Mouse (Mus musculus) bone marrow macrophage, adult 2 months (primary cell): Measurements from ENCODE around the gene Nt5m. TPM values are rescaled to one million over a fixed set of nuclear protein-coding genes. Genes with fewer than 3 reads are reported as not detected.

Experiments used
- H3K27ac ChIP-seq: 2 replicates; pipeline ENCODE4 v1.5.1; 2012; ENCODE audit warnings: low read depth, low read length; ENCODE audit not compliant: insufficient read depth
- H3K4me1 ChIP-seq: 2 replicates; pipeline ENCODE4 v1.6.1; 2012; ENCODE audit warnings: low read length; ENCODE audit not compliant: control insufficient read depth, insufficient read depth
- H3K4me3 ChIP-seq: 2 replicates; pipeline ENCODE4 v1.5.1; 2012; ENCODE audit warnings: mild to moderate bottlenecking, low read length, moderate library complexity; ENCODE audit not compliant: insufficient read depth
- CTCF ChIP-seq: IDR thresholded peaks from 2 replicates; pipeline ENCODE4 v1.5.1; 2012; ENCODE audit warnings: low read depth, mild to moderate bottlenecking, low read length, moderate library complexity
- POLR2A ChIP-seq: IDR thresholded peaks from 2 replicates; pipeline ENCODE4 v1.6.1; 2012; ENCODE audit warnings: mild to moderate bottlenecking, low read depth, low read length, borderline replicate concordance
- polyA plus RNA-seq: library from polyadenylated mRNA; stranded (reverse); fragments of >200 nt; gene quantifications from 2 replicates; pipeline ENCODE4 v1.2.4, GENCODE M21; 2012; ENCODE audit not compliant: missing spikeins, insufficient read depth, insufficient read length

Nt5m gene
- polyA plus RNA-seq, 1 experiment, result 14.7 TPM

DNA sequence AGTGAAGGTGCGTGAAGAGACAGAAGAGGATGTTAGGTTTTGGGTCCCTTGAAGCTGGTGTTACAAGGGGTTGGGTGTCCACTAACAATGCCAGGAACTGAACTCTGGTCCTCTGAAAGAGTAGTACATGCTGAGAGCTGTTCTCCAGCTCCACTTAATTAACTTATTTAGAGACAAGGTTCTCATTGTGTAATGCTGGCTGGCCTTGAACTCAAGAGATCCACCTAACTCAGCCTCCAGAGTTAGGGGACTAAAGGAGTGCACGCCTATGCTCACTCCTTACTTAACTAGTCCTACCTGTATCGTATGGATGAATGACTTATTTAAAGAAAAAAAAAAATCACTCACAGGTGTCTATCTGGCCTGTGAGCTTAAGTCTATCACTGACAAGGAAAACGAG lies 821 bp upstream of the Nt5m start:
- H3K27ac ChIP-seq, result no peak overlapping the region
- TF ChIP-seq POLR2A (no peak), CTCF (no peak)
- H3K4me3 ChIP-seq, result peak overlapping the region; percentile 77
- peaks cover 12% of the 10 kb centered on the region for H3K4me1 ChIP-seq

DNA sequence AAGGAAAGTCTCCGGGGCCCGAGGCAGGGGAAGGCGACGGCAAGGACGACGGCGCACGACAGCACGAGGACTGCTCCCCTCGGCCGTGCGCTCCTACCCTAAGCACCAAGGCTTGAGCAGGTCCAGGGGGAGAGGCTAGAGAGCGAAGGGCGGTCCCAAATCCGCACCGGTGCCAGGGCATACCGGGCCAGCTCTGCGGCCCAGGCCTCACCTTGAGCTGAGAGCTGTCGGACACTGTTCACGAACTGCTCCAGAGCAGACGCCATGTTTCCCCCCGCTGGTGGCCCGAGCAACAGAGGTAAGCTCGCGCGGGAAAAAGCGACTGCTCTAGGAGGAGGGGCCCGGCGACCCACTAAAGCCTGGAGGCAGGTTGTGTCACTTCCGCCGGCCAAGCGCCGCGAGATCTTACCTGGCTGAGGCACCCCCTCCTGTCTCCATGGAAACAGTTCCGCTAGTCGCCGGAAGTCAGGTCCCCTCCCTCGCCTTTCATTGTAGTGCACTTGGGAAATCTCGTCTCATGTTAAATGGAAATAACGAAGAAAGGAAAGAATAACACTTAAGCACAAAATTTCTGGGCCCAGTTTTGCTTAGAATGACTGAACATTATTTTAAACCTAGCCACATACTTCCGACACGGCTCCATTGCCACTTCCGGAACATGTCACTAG lies 346 bp downstream of the Nt5m start, which contains the start of gene Cops3:
Gene Cops3 (minus strand): TSS at position 380 of the 668 bp plus-strand sequence.
- Histone ChIP-seq H3K27ac (peak within 1 kb of the TSS; percentile 89), H3K4me3 (peak within 1 kb of the TSS; percentile 94), H3K4me1 (peaks cover 15% of the 10 kb centered on the region)
- no peak for TF ChIP-seq CTCF
- no peak for TF ChIP-seq POLR2A

DNA sequence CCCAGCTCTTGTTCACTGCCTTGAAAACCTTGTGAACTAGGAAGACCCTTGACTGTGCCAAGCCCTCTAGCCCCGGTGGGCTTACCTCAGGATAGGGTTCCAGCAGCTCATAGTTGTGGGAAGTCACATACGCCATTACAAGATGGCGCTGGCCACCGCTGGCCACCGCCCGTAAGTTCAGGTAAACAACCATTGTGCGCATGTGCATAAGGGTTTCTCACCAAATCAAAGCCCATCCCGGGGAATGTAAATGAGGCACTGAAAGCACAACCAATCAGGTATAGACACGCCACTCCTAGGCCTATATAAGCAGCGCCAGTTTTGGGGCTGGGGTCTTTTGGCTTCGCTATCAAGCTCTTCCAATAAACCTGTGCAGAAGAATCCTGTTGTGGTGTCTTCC lies 7.1 kb downstream of the Nt5m start:
- Histone ChIP-seq H3K4me3 (no peak overlapping the region), H3K27ac (no peak overlapping the region), H3K4me1 (peaks cover 17% of the 10 kb centered on the region)
- no peak for TF ChIP-seq CTCF
- no peak for TF ChIP-seq POLR2A

DNA sequence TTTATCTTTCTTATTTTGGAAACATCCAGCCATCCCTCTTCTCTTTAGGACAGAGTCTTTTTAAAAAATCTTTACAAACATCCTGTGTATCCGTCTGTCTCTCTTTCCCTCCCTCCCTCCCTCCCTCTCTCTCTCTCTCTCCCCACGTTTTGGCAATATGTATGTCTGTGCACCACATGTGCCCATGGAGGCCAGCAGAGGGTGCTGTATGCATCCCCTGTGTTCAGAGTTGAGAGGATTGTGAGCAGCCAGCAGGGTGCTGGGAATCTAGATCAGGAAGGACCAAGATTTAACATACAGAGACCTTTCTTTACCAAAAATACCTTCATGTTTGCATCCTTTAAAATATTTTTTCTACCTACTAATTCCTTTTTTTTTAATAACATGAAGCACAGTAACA lies 7.9 kb downstream of the Nt5m start:
- Histone ChIP-seq H3K4me3 (no peak overlapping the region), H3K4me1 (peaks cover 17% of the 10 kb centered on the region), H3K27ac (no peak overlapping the region)
- TF ChIP-seq CTCF (peak; percentile 69), POLR2A (no peak)

DNA sequence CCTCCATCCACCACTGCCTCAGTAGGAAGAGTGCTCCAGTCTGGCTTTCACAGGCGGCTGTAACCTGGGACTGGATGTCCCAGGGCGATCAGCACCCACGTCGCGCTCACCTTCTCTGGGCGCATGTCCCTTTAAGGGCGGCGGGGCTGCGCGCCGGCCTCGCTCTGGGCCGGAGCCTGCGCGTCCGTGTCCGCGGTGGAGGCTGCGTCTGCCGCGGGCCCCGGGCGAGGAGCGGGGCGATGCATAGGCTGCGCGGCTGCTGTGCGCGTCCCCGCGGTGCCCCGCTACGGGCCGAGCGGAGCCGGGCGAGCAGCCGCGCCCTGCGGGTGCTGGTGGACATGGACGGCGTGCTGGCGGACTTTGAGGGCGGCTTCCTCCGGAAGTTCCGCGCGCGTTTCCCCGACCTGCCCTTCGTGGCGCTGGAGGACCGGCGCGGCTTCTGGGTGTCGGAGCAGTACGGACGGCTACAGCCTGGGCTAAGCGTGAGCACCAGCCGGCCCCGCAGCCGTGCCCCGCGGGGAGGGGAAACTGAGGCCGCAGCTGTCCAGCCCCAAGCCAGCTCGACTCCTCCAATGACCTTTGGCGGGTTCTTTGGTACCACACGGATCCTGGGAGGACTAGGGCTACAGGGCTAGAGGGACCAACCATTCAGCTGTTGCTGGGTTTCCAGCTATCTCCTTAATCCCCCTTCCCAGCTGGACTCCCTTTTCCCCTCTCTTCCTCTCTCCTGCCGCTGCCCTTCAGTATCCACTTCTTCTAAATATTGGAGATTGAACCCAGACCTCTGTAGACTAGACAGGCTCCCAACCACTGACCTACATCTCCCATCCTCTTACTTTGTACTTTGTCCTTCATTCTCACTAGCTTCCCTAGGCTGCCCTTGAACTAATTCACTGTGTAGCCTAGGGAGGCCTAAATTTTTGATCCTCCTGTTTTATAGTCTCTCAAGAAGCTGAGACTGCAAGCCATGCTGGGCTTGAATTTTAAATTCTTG lies 8.9 kb downstream of the Nt5m start:
- H3K4me3 ChIP-seq, result peak overlapping the region; percentile 89
- H3K4me1 ChIP-seq, result peaks cover 17% of the 10 kb centered on the region
- TF ChIP-seq POLR2A, result no peak
- TF ChIP-seq CTCF, result no peak
- H3K27ac ChIP-seq, result peak overlapping the region; percentile 71

DNA sequence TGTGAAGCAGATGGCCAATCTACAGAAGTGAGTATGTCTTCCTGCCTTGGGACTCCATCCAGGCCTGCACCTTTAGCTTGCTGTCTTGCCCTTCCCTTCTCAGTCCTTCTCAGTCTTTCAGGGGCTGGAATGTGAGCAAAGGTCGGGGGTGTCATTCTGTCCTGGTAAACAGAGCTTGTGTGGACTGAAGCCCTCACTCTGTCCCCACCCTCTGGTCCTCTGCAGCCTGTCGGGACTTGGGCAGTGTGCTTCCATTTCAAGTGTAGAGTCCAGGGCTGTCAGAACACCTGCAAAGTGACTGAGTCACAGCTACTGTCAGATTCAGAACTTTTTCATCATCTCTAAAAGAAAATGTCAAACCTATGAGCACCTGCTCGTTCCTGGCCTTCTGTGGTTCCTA lies 13.6 kb downstream of the Nt5m start:
- peaks cover 12% of the 10 kb centered on the region for H3K4me1 ChIP-seq
- TF ChIP-seq POLR2A (no peak), CTCF (no peak)

DNA sequence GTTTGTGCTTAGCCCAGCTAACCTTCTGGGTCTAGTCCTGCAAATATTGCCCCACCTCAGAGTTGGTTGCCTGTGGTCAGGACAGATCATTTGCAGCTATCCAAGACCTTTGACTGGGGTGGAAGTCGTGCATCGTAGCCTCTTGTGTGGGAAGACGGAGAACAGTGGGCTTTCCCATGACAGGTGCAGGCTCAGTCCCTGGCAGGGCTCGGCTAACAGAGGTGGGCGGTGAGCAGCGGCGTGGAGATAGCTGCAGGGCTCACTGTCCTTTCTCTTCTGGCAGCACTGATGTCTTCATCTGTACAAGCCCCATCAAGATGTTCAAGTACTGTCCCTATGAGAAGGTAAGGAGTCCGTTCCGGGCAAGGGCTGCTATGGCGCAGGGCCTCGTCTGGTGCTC lies 21.2 kb downstream of the Nt5m start:
- H3K4me1 ChIP-seq, result no peaks in the 10 kb centered on the region
- no peak overlapping the region for H3K4me3 ChIP-seq
- TF ChIP-seq POLR2A (no peak), CTCF (no peak)
- no peak overlapping the region for H3K27ac ChIP-seq

More for the DNA sequence above, 13.6 kb downstream of the Nt5m start:
- Histone ChIP-seq H3K27ac (no peak overlapping the region), H3K4me3 (no peak overlapping the region)

DNA sequence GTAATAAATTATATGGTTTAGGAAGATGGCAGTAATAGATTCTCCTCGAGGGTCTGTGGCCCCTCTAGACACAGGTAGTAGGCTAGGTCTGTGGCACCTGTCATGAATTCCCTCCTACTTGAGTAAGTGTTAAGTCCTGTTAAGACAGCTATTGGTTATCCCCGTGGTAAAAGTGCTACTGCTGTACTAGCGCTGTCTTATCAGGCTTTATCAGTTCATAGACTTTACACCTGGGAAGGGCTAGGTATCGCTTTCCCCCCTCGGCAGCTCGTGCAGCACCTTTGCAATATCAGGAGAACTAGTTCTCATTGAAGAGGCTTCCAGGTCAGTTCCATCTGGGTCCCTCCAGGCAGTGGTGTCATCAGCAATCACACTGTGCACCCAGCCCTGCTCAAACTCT lies 25.1 kb downstream of the Nt5m start:
- H3K4me3 ChIP-seq, result no peak overlapping the region
- TF ChIP-seq CTCF, result no peak
- no peak for TF ChIP-seq POLR2A
- H3K27ac ChIP-seq, result no peak overlapping the region
- no peaks in the 10 kb centered on the region for H3K4me1 ChIP-seq

DNA sequence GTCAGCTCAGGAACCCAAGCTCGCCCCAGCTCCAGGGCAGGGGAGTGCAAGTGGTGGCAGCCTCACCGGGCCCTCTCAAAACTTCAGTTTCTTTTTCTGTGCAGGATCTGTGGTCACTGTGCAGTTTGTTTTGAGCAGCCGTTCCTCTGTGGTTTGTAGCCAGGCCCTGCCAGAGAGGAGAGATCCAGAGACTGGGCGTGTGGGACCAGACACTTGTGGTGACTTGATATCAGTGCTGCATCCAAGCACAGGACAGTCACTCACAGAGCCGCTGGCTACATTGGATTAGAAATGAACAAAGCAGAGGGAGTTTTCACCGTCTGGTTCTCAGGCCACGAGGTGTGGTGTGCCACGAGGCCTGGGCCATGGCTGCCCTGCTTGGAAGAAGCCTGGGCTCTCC lies 32.9 kb downstream of the Nt5m start:
- no peaks in the 10 kb centered on the region for H3K4me1 ChIP-seq
- TF ChIP-seq CTCF, result no peak
- TF ChIP-seq POLR2A, result no peak

DNA sequence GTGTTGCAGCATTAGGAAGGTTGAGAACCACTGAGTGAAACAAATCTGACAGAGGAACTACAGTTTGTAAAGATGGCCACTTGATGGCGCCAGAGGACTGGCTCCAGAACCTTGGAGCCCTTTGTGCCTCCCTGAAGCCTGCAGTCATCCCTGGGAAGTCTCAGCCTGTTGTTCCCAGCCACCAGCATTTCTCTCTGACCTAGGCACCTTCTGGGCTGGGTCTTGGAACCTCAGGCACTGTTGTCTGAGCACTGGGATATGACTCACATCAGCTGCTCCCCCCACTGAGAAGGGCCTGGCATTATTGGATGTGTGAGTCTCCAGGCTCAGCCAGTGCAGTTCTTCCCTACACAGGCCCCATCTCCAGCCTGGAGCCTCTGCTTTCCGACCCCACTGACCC lies 40.8 kb downstream of the Nt5m start:
- H3K27ac ChIP-seq, result no peak overlapping the region
- no peaks in the 10 kb centered on the region for H3K4me1 ChIP-seq
- no peak for TF ChIP-seq POLR2A
- TF ChIP-seq CTCF, result peak; percentile 64
- H3K4me3 ChIP-seq, result no peak overlapping the region

More for the DNA sequence above, 32.9 kb downstream of the Nt5m start:
- Histone ChIP-seq H3K27ac (no peak overlapping the region), H3K4me3 (no peak overlapping the region)
